Mouse (Mus musculus) retina, embryonic 14.5 days (tissue): ENCODE results near the gene Scfd2.

Experiments used
- DNase-seq: peaks from one replicate; pipeline ENCODE4 v3.0.0-alpha.2; 2015; ENCODE audit warnings: low spot score

Gene Scfd2

GRCm38 (mm10) chr5:74455510-74456269 is 75.9 kb downstream of the Scfd2 start:
- peak; percentile 8 for DNase-seq

- DNase-seq = no peak
Measured at GRCm38 (mm10) chr5:74455094-74455493, 76.5 kb downstream of the Scfd2 start.

GRCm38 (mm10) chr5:74450977-74451376 is 80.6 kb downstream of the Scfd2 start:
- DNase-seq = no peak

GRCm38 (mm10) chr5:74447517-74448334 is 83.8 kb downstream of the Scfd2 start:
- DNase-seq = no peak

- no peak for DNase-seq
Measured at GRCm38 (mm10) chr5:74445861-74446260, 85.7 kb downstream of the Scfd2 start.

GRCm38 (mm10) chr5:74438353-74438752 is 93.2 kb downstream of the Scfd2 start:
- no peak for DNase-seq

- DNase-seq = peak; percentile 81
Measured at GRCm38 (mm10) chr5:74433580-74434147, 97.9 kb downstream of the Scfd2 start.

- no peak for DNase-seq
Measured at GRCm38 (mm10) chr5:74432879-74433539, 98.5 kb downstream of the Scfd2 start.

GRCm38 (mm10) chr5:74420615-74421132 is 110.9 kb downstream of the Scfd2 start:
- no peak for DNase-seq

GRCm38 (mm10) chr5:74412557-74412956 is 119.0 kb downstream of the Scfd2 start:
- DNase-seq = no peak

GRCm38 (mm10) chr5:74404887-74405286 is 126.7 kb downstream of the Scfd2 start:
- DNase-seq = no peak

GRCm38 (mm10) chr5:74404083-74404482 is 127.5 kb downstream of the Scfd2 start:
- DNase-seq = no peak

GRCm38 (mm10) chr5:74402626-74403025 is 128.9 kb downstream of the Scfd2 start:
- no peak for DNase-seq

- DNase-seq = no peak
Measured at GRCm38 (mm10) chr5:74391806-74392205, 139.8 kb downstream of the Scfd2 start.

GRCm38 (mm10) chr5:74391346-74391745 is 140.2 kb downstream of the Scfd2 start:
- DNase-seq = no peak

GRCm38 (mm10) chr5:74388849-74389248 is 142.7 kb downstream of the Scfd2 start:
- no peak for DNase-seq

GRCm38 (mm10) chr5:74388101-74388500 is 143.5 kb downstream of the Scfd2 start:
- no peak for DNase-seq

GRCm38 (mm10) chr5:74387143-74387886 is 144.2 kb downstream of the Scfd2 start:
- DNase-seq = no peak

- DNase-seq = no peak
Measured at GRCm38 (mm10) chr5:74380045-74380444, 151.5 kb downstream of the Scfd2 start.

- DNase-seq = peak; percentile 21
Measured at GRCm38 (mm10) chr5:74366710-74367101, 164.9 kb downstream of the Scfd2 start.

- no peak for DNase-seq
Measured at GRCm38 (mm10) chr5:74365984-74366709, 165.4 kb downstream of the Scfd2 start.
